Mouse (Mus musculus): Measurements from ENCODE around the gene Tent4b.

DNA sequence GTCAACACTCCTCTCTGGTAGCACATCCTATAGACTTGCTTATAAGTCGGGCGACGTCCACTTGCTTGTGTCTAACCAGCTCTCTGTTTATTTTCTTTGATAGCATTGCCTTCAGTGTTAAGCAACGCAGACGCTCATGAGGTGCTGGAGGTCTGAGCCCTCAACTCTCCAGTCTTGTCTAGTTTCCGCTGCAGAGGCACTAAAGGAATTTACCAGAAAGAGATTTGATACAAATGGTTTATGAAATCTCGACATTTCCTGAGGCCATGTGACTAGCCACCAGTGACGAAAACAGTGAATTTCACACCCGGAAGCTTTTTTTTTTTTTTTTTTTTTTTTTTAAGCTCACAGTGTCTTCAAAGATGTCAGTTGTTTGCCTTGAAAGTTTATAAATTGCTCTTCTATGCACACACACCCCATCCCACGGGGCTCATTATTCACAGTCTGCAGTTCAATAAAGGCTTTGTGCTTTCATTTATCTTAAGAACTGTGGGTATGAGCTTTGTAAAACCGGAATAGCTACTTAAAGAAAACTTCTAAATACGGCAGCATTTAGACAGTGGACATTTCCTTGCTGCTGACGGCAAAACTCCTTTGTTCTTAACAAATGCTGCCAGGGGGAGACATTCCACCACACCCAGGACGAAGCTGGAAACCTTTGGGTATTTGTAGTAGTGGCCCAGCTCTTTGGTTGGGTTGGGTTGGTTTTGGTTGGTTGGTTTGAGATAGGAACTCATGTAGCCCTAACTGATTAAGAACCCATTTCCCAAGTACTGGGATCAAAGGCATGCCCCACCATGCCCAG is 64.0 kb downstream of the Tent4b start:
- TF ChIP-seq CTCF (IDR thresholded peaks at IDR 0.05; ENCODE audit: low read depth) = peak; percentile 33; the same call in 1 of the 2 replicates
- TF ChIP-seq EP300 (optimal IDR thresholded peaks at IDR 0.05) = no peak

Data from stomach, postnatal 0 days (tissue).